Mouse (Mus musculus) kidney, embryonic 14.5 days (tissue): ENCODE measurements around the gene Gng8. TPM values are rescaled to one million over a fixed set of nuclear protein-coding genes. Genes with fewer than 3 reads are reported as not detected.

Experiments
- ATAC-seq: fragments of 200-750 bp; cut with Nextera tagmentation; 2 replicates; pipeline ENCODE4 v1.8.0; 2017; ENCODE audit warnings: moderate number of reproducible peaks, mild to moderate bottlenecking, moderate TSS enrichment, moderate library complexity; ENCODE audit not compliant: low FRiP score, low TSS enrichment
- H3K27ac ChIP-seq: fragments of 300-500 bp; sonication (generic); 2 replicates; pipeline ENCODE4 v1.5.1; 2014; ENCODE audit warnings: low read depth, mild to moderate bottlenecking, low read length, moderate library complexity, mixed read lengths
- H3K27me3 ChIP-seq: fragments of 300-500 bp; sonication (generic); 2 replicates; pipeline ENCODE4 v1.6.1; 2014; ENCODE audit warnings: mild to moderate bottlenecking, low read length; ENCODE audit not compliant: control insufficient read depth, insufficient read depth
- H3K36me3 ChIP-seq: fragments of 300-500 bp; sonication (generic); 2 replicates; pipeline ENCODE4 v1.6.1; 2014; ENCODE audit warnings: low read length, mixed read lengths; ENCODE audit not compliant: control insufficient read depth, insufficient read depth
- H3K4me1 ChIP-seq: fragments of 300-500 bp; sonication (generic); 2 replicates; pipeline ENCODE4 v1.6.1; 2014; ENCODE audit warnings: low read length, mixed read lengths; ENCODE audit not compliant: control insufficient read depth, insufficient read depth
- H3K4me2 ChIP-seq: fragments of 300-500 bp; sonication (generic); replicated peaks from 2 replicates; pipeline ENCODE4 v1.6.1; 2014; ENCODE audit warnings: low read depth, mild to moderate bottlenecking, low read length
- H3K4me3 ChIP-seq: fragments of 300-500 bp; sonication (generic); 2 replicates; pipeline ENCODE4 v1.5.1; 2014; ENCODE audit warnings: mild to moderate bottlenecking, low read length
- H3K9ac ChIP-seq: fragments of 300-500 bp; sonication (generic); 2 replicates; pipeline ENCODE4 v1.6.1; 2014; ENCODE audit warnings: low read depth, mild to moderate bottlenecking, low read length, moderate library complexity
- H3K9me3 ChIP-seq: fragments of 300-500 bp; sonication (generic); 2 replicates; pipeline ENCODE4 v1.6.1; 2016; ENCODE audit warnings: low read length; ENCODE audit not compliant: control insufficient read depth
- WGBS: fragments of 180-500 bp; shearing (Covaris S2); extraction: QIAGEN DNeasy Blood & Tissue Kit; methylation state at CpG from one replicate; pipeline ENCODE4 v1.1.7; 2014; 5-methylcytosine and 5-hydroxymethylcytosine counted together
- polyA plus RNA-seq: library from polyadenylated mRNA; unstranded; fragments of >200 nt; fragmentation: Nextera tagmentation; extraction: Ambion mirVana; gene quantifications from 2 replicates; pipeline ENCODE4 v1.2.1, GENCODE M21; 2014

Gng8 gene
- polyA plus RNA-seq, 1 experiment from 2014 or later = 7.5 TPM

- ATAC-seq = no peak
- H3K4me1 ChIP-seq = peaks cover 24% of the 10 kb centered on the region; the same call in 1 of the 2 replicates
- H3K4me3 ChIP-seq = no peak overlapping the region; the same call in 1 of the 2 replicates
- no peak overlapping the region for H3K9ac ChIP-seq
- H3K27ac ChIP-seq = no peak overlapping the region
- no peaks in the 10 kb centered on the region for H3K9me3 ChIP-seq
- H3K36me3 ChIP-seq = no peaks in the 10 kb centered on the region
- WGBS = 2% methylated on average over 4 of the region's 4 CpGs
- peak overlapping the region; percentile 46; the same call in 1 of the 2 replicates for H3K4me2 ChIP-seq
- H3K27me3 ChIP-seq = peaks cover 10% of the 10 kb centered on the region
Observed at GRCm38 (mm10) chr7:16894279-16894678, 2.7 kb downstream of the Gng8 start.

GRCm38 (mm10) chr7:16895000-16895399 lies 3.4 kb downstream of the Gng8 start:
- H3K4me3 ChIP-seq = peak overlapping the region; percentile 28
- H3K27ac ChIP-seq = no peak overlapping the region
- no peaks in the 10 kb centered on the region for H3K9me3 ChIP-seq
- WGBS = under 1% methylated on average over 24 of the region's 24 CpGs
- peak overlapping the region; percentile 44; the same call in 1 of the 2 replicates for H3K9ac ChIP-seq
- no peaks in the 10 kb centered on the region for H3K36me3 ChIP-seq
- ATAC-seq = peak; percentile 32
- peaks cover 10% of the 10 kb centered on the region for H3K27me3 ChIP-seq
- peak overlapping the region; percentile 46 for H3K4me2 ChIP-seq
- H3K4me1 ChIP-seq = peaks cover 23% of the 10 kb centered on the region; the same call in 1 of the 2 replicates

DNA sequence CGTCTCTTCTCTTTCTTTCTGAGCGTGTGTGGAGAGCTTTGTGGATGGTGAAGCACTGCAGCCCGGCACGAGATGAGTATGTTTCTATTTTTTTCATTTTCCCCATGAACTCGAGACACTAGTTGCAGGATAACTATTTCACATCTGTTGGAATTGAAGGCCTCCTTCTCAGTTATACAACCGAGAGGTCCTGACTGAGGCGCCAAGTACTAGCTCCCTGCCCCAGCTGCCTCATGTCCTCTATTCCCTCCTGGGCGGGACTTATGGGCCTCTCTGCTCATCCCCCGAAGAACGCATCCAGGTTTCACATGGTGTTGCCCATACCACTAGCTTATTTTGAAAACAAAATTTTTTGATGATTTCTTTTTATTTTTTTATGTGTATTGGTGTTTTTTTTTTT lies 3.9 kb downstream of the Gng8 start:
- no peaks in the 10 kb centered on the region for H3K36me3 ChIP-seq
- peaks cover 10% of the 10 kb centered on the region for H3K27me3 ChIP-seq
- no peaks in the 10 kb centered on the region for H3K9me3 ChIP-seq
- H3K9ac ChIP-seq = peak overlapping the region; percentile 44
- WGBS = 24% methylated on average over 10 of the region's 10 CpGs
- peak overlapping the region; percentile 28 for H3K4me3 ChIP-seq
- no peak overlapping the region for H3K27ac ChIP-seq
- ATAC-seq = no peak
- H3K4me1 ChIP-seq = peaks cover 22% of the 10 kb centered on the region; the same call in 1 of the 2 replicates
- H3K4me2 ChIP-seq = peak overlapping the region; percentile 46

DNA sequence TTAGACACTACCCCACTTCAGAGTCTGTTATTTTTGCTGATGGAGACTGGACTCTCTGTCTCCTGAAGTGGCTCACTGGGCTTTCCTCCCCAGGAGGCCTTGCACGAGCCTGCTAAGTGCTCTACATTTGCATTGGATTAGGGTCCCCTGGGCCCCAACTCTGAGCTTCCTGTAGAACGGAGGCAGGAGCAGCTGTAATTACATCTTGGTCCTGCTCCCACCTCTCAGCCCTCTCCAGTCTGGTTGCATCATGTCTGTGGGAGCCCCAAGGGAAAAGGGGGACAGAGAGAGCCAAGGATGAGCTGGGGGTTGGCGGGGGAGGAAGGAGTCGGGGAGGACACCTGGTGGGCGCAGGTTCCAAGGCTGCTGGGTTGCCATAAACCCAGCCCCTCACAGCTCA lies 8.9 kb downstream of the Gng8 start:
- H3K4me2 ChIP-seq = no peak overlapping the region
- H3K4me3 ChIP-seq = no peak overlapping the region
- H3K36me3 ChIP-seq = no peaks in the 10 kb centered on the region
- no peak overlapping the region for H3K9ac ChIP-seq
- no peaks in the 10 kb centered on the region for H3K9me3 ChIP-seq
- H3K27ac ChIP-seq = no peak overlapping the region
- no peaks in the 10 kb centered on the region for H3K27me3 ChIP-seq
- no peak for ATAC-seq
- peaks cover 29% of the 10 kb centered on the region for H3K4me1 ChIP-seq
- WGBS = 28% methylated on average over 5 of the region's 5 CpGs

DNA sequence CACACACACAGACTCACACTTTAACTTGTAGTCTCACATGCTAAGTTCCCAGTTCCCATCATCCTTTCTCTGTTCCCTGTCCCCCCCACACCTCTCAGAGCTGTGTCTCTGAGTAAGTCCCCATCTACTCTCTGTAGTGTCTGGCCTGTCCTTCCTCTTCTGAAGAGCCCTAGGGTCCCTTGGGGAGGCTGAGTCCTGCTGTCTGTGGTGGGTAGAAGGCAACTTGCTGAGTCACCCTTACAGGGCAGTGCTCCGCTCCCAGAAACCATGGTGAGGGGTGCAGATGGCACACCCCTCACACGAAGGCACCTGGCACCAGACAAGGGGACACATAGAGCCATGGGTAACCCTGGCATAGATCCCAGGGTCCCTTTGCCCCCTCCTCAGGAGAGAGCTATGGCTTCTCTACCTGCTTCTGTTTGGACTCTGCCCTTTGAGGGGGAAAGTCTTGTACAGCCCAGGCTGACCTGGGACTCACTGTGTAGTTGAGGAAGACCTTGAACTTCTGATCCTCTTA lies 11.9 kb downstream of the Gng8 start:
- Histone ChIP-seq H3K9ac (no peak overlapping the region), H3K4me3 (no peak overlapping the region), H3K4me1 (peaks cover 49% of the 10 kb centered on the region), H3K27ac (no peak overlapping the region), H3K27me3 (no peaks in the 10 kb centered on the region), H3K36me3 (no peaks in the 10 kb centered on the region), H3K4me2 (no peak overlapping the region), H3K9me3 (no peaks in the 10 kb centered on the region)
- 91% methylated on average over 2 of the region's 2 CpGs for WGBS
- ATAC-seq = no peak

GRCm38 (mm10) chr7:16904120-16904675 lies 12.6 kb downstream of the Gng8 start:
- H3K36me3 ChIP-seq = no peaks in the 10 kb centered on the region
- no peaks in the 10 kb centered on the region for H3K27me3 ChIP-seq
- ATAC-seq = no peak
- no peak overlapping the region for H3K4me2 ChIP-seq
- no peaks in the 10 kb centered on the region for H3K9me3 ChIP-seq
- H3K27ac ChIP-seq = no peak overlapping the region
- peaks cover 52% of the 10 kb centered on the region for H3K4me1 ChIP-seq
- H3K4me3 ChIP-seq = no peak overlapping the region
- H3K9ac ChIP-seq = no peak overlapping the region
- WGBS = 39% methylated on average over 8 of the region's 10 CpGs

DNA sequence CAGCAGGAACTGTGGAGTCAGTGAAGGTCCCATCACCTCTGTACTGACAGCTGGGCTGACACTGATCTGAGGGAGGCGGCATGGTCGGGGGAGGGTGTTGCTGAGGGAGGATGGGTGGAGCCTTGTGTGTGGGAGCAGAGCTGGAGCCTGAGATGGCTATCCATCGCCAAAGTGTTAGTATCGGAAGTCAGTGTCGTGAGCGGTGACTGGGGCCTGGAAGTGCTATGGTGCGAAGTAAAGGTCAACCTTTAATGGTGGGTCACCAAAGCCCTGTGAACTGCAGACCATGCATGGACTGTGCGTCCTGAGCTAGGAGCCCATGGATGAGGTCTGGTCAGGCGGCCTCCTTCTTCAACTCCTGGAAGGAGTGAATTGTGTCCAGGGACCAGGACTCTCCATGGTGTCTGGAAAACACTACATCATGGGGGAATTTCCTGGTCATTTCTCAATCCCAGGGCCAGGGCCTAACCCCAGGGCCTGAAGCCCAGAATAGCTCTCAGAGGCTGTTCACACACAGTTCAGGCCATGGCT lies 14.0 kb downstream of the Gng8 start:
- WGBS = 11% methylated on average over 9 of the region's 9 CpGs
- no peaks in the 10 kb centered on the region for H3K27me3 ChIP-seq
- no peaks in the 10 kb centered on the region for H3K9me3 ChIP-seq
- peak; percentile 77 for ATAC-seq
- no peaks in the 10 kb centered on the region for H3K36me3 ChIP-seq
- H3K9ac ChIP-seq = no peak overlapping the region
- no peak overlapping the region for H3K4me2 ChIP-seq
- H3K4me1 ChIP-seq = peaks cover 57% of the 10 kb centered on the region
- H3K4me3 ChIP-seq = no peak overlapping the region
- peak overlapping the region; percentile 44 for H3K27ac ChIP-seq

GRCm38 (mm10) chr7:16906281-16906680 lies 14.7 kb downstream of the Gng8 start, which contains the start of gene Ptgir:
Gene Ptgir, plus strand, starts transcription at chr7:16906490.
- Histone ChIP-seq H3K27me3 (no peaks in the 10 kb centered on the region), H3K36me3 (no peaks in the 10 kb centered on the region), H3K4me2 (0 out of 2 replicates have a peak within 1 kb of the TSS, but pooled peaks have one; percentile 3), H3K9me3 (no peaks in the 10 kb centered on the region), H3K4me1 (peaks cover 52% of the 10 kb centered on the region), H3K9ac (no peak within 1 kb of the TSS), H3K27ac (peak within 1 kb of the TSS; percentile 44), H3K4me3 (no peak within 1 kb of the TSS)
- 12% methylated on average over 6 of the region's 6 CpGs for WGBS
- no peak for ATAC-seq

DNA sequence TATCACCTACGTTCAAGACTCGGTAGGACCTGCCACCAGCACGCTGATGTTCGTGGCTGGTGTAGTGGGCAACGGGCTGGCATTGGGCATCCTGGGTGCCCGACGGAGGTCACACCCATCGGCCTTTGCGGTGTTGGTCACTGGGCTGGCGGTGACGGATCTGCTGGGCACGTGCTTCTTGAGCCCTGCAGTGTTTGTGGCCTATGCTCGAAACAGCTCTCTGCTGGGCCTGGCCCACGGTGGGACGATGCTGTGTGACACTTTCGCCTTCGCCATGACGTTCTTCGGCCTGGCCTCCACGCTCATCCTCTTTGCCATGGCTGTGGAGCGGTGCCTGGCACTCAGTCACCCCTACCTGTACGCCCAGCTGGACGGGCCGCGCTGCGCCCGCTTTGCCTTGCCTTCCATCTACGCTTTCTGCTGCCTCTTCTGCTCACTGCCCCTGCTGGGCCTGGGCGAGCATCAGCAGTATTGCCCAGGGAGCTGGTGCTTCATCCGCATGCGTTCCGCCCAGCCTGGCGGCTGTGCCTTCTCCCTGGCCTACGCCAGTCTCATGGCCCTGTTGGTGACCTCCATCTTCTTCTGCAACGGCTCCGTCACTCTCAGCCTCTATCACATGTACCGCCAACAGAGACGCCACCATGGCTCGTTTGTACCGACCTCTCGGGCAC lies 15.4 kb downstream of the Gng8 start:
- no peak for ATAC-seq
- no peak overlapping the region for H3K27ac ChIP-seq
- no peaks in the 10 kb centered on the region for H3K9me3 ChIP-seq
- no peaks in the 10 kb centered on the region for H3K27me3 ChIP-seq
- H3K36me3 ChIP-seq = no peaks in the 10 kb centered on the region
- H3K4me2 ChIP-seq = no peak overlapping the region
- no peak overlapping the region for H3K4me3 ChIP-seq
- WGBS = 91% methylated on average over 41 of the region's 41 CpGs
- no peak overlapping the region for H3K9ac ChIP-seq
- peaks cover 44% of the 10 kb centered on the region for H3K4me1 ChIP-seq
